Mouse (Mus musculus) adrenal gland, adult 2 months (tissue): ENCODE measurements around the gene Srrm4. TPM values are rescaled to one million over a fixed set of nuclear protein-coding genes. Genes with fewer than 3 reads are reported as not detected.

Experiments
- DNase-seq: peaks from one replicate; pipeline ENCODE4 v3.0.0; 2021
- long read RNA-seq: library from polyadenylated mRNA; stranded (forward); transcript quantifications from one replicate; pipeline ENCODE4 v2.0.0, GENCODE M21; 2021
- polyA plus RNA-seq: library from polyadenylated mRNA; depleted of rRNA; stranded (reverse); fragments of >200 nt; gene quantifications from 2 replicates; pipeline ENCODE4 v1.2.3, GENCODE M21; 2012; rRNA removed
- total RNA-seq, 2 experiments: library from RNA; stranded (reverse); gene quantifications; 2 replicates each; pipeline ENCODE4 v1.2.3; 2021

The Srrm4 gene
- total RNA-seq (1 to 10 TPM; 1.1 to 1.4 TPM), polyA plus RNA-seq (1.2 and 1.9 TPM in 2 replicates)
- long read RNA-seq: 0 reads

DNA sequence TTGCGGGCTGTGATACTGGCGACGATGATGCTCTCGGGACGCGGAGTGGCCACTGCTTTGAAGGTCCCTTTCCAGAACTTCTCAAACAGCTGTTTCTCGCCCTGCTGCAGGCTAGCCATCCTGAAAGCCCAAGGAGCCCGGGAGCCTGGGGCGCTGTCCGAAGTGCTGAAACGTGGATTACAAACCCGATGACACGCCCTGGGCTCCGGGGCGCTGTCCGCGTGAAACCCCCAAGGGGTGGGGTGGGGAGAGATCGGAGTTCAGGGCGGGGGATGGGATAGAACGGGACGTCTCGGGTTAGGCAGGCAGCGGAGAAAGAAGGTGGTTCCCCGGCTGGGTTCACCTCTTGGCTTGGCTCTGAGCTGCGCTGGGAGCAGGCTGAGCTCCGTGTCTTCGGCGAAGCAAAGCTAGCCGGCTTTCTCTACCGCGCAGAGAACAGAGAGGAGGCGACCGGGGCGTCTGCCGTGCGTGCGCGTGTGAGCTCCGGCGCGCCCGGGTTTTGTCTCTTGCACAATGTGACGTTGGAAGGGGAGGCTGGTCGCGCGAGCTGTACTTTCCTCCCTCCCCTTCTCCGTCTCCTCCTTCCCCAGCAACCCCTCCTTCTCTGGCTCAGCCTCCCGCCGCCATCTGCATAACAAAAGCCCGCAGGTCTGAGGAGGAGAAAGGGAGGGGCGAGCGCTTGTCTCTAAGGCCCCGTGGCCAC, at the start of gene Srrm4:
TSS of gene Srrm4 (minus strand) at position 472 of the 703 bp plus-strand sequence.
- peak; percentile 77 for DNase-seq

DNA sequence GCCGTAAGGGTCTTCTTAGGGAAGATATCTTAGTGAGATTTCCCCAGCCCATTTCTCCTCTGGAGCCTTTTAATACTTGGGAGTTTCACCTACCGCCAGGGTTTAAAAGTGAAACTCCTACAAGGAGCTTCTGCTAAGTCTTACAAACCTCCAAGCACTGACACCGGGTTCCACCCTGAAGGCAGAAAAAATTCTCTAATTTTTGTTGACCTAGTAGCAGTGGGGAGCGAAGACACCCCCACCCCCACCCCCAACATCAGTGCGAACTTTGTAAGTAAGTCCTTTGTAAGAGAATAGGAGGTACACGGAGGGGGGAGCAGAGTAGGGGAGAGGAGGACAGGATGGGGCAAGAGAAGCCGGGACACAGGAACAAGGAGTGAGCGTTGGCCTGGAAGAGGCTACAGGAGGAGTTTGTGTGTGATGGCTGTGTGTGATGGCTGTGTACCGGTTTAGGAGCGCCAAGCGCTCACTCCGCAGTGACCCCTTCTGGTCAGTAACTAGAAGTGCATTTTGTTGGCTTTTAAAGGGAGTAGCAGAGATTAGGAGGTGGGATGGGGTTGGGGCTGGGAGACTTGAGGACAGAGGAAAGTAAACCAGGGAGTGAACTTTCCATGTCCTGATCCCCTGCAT, 1.3 kb upstream of the Srrm4 start:
- no peak for DNase-seq

DNA sequence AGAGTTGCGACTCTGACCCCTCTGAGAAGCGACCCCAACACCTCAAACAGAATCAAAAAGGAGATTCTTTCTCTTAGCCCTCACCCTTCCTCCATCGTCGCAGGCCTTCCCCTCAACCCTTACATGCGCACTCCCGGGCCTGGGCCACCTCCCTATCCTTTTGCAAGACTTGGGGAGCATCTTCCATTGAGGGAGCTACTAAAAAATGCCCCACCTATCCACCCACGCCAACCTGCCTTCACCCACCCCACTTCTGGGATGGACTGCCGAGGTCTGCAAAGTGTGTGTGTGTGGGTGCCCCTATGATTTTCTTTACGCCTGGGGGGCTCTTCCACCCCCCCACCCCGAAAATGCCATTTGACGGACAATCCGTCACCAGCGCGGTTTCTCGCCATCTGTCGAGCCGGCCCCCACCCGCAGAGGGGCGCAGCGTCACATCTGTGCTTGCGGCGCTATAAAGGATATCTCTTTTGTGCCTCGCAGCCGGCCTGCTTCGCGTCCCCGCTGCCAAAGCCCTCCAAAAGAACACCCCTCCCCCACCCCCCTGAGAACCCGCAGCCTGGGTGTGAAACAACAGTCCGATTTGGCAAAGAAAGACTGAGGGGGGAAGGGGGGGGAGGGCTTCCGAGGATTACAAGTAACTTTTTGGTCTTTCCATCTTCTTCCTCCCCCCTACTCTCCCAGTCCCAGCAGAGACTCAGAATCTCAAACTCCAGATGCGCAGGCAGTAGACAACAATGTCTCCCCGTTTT, 608 bp upstream of the Srrm4 start:
- DNase-seq: no peak

DNA sequence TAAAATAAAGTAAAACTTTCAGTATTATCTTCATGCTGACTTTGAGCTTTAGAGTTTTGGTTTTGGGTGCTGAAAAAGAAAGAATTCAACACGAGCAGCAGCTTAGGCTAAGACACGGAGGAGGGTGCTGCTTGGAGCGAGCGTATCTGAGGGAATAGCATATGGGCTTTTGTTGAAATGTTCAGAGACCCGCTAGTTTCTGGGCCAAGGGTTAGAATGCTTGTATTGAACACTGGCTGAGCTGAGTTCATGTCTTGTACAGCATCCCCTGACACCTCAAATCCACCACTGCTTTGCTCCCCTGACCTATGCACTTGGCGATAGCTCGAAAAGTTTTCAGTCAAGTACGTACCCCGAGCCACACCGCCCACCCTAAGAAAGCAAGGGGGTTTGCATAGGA, 919 bp downstream of the Srrm4 start:
- no peak for DNase-seq

DNA sequence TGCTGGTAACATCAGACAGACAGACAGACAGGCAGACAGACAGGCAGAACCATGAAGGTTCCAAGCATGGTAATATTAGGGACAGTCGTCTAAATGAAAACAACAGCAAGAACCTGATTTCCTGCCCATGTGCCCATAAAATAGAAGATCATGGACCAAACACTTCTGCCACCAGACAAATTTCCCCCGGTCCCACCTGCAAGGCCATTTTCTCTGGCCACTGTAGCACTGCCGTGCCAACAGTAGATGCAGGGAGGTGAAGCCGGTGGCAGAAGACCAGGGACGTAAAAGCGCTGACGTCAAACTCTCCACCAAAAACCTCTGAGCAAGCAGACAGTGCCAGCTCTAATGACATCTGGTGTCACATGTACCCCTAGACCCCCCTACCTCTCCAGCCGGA, 2.0 kb downstream of the Srrm4 start:
- no peak for DNase-seq

DNA sequence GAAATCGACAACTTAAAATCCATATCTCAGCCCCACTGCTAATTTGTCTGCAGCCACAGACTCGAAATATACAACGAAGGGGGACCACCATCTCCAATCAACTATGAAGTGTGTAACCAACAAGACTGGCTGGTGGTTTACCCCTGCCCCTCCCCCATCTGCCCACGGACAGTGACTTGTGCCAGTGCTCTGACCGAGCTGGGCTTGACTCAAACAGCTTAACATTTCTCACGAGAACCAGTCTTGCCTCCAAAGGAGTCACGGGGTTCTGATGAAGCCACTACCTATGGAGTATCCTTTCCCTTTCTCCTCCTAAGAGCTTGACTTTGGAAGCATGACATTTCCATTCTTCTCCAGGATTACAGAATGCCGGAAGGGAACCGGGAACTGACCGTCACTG, 2.8 kb downstream of the Srrm4 start:
- no peak for DNase-seq

DNA sequence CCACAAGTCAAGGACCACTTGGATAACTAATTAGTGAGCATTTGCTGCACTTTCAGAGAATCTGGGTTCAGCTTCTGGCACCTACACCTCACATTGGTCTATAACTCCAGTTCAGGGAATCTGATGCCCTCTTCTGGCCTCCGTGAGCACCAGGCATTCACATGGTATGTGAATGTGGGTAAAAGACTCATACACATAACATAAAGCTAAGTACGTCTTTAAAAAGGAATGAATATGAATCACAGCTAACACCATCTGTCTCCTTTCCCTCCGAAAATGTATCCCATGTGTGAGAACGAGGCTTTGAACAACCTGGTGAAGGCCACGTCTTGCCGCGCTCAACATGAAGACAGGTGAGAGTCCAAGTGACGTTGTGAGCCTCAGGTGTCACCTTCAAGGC, 12.1 kb downstream of the Srrm4 start:
- DNase-seq: no peak

DNA sequence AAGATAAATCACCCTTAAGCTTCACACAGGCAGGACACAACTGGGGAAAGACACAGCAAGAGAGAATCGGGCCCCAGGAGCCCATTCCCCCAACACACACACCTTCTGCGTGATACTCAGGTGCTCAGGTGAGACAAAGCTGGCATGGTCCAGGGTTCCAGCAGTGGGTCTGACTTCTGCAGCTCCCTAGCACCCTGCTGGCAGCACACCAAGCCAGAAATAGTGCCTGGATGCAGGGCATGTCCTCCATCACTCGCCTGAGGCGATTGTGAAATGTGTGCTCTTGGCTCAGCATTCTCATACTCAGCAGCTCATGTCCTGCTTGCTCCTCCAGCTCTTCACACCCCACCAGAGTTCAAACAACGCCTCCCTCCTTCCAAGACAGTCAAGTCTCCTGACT, 14.5 kb downstream of the Srrm4 start:
- no peak for DNase-seq

DNA sequence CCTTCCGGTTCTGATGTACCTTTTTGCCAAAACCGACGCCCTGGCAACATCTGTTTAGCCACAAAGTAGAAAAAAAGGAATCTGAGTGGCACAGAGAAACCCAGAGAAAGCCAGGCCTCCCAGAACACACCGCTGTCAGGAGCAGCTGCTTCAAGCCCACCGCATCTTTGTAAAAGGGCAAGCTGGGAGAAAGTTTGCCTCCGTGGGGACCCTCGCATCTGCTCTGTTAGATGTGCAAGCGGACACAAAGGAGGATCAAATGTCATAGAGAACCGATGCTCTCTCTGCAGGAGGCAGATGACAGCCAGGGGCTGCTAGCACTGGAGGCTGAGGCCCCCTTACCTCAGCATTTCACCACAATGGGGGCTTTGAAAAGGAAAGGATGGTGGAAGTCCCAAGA, 18.3 kb downstream of the Srrm4 start:
- DNase-seq: no peak

DNA sequence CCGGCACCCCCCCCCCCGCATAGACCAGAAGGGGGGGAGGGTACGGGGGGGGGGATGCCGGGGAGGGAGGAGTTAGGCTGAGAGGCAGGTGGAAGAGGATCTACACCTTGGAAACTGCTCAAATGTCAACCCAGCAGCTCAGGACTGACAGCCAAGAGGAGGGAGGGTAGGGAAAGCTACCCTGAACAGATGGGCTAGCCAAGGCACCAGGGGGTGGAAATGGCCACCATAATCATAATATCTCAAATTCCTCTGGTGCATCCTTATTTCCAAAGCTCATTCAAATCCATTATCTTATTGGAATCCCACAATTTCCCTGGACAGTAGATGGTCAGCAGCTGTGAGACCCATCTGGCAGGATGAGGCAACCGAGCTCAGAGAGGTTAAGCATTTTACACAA, 19.7 kb downstream of the Srrm4 start:
- DNase-seq: no peak

DNA sequence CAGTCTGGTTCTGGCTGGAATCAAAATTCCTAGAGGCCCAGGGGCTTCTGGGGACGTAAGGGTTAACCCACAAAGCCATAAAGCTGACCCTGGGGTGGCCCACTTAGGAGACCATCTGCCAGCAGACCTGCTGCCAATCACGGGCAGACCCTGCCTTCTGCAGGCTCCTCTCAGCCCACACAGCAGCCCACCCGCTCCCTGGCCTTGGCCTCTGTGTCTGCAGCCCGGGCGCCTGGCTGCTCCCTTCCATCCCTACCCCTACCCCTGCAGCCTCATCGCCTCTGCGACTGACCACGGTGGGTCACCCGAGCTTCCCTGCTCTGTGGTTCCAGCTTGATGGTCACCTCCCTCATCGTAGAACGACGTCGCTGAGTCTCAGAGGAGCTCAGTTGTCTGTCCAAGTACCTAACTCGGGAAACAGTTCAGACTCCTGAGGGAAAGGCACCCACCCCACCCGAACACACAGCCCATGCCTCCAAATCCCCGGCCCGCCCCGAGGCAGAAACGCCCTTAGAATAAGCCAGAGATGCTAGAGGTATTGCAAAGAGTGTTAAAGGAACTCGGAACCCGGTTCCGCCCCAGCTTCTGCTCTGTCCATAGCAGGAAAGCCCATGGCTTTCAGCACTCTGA, 20.3 kb downstream of the Srrm4 start:
- no peak for DNase-seq

DNA sequence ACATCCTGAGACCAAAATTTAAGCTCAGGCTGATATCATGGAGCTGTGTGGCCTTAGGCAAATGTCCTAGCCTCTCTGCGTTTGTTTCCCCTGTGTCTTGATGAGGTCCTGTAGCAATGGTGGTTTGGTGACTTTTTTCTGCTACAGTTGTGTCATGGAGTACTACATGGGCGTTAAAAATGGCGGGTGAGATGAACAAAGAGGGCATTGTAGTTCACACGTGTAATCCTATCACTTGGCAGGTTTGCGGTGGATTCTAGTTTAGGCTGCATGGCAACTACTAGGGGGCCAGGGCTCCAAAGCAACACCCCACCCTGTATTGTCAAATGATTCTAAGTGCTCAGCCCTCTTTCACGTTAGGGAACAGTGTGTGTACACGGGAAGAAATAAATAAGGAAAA, 21.1 kb downstream of the Srrm4 start:
- no peak for DNase-seq

DNA sequence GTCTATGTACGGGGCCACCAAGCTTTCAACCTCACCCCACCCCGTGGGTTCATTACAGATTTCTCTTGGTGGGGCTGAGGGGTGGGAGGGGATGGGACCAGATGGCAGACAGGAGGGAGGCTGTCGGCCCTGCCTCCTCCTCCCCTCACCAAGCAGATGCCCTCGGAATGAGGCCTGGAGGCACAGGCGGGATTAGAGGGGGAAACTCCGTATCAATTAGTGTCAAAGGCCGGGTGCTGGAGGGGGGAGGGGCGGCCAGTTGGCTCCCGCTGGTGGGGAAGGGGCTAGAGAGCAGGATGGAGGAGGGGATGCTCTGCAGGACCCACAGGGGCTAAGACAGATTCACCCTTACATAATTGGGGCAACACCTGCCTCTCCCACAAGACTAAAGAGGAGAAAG, 22.0 kb downstream of the Srrm4 start:
- DNase-seq: no peak

DNA sequence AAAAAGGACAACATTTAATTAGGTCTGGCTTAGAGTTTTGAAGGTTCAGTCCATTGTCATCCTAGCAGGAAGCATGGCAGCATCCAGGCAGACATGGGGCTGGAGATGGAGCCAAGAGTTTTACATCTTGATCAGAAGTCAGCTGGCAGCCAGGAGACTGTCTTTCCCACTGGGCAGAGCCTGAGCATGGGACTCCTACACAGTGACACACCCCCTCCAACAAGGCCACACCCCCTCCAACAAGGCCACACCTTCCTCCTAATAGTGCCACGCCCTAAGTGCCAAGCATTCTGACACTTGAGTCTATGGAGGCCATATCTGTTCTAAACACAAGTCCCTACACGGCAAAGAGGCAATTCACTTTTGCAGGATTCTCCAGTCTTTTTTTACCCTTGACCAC, 23.6 kb downstream of the Srrm4 start:
- no peak for DNase-seq

DNA sequence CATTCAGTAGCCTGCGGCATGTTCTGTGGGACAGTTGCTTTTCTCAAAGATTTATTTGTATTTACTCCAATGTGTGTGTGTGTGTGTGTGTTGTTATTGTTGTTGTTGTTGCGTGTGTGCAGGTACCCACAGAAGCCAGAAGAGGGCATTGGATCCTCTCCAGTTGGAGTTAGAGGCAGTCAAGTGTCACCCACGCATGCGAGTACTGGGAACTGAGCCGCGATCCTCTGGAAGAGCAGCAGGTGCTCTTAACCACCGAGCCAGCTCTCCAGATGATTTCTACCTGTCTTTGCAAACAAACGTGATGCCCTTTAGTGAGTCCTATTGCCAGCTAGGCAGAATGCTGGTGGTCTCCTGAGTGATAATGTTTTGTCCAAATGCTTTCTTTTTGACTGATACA, 24.3 kb downstream of the Srrm4 start:
- DNase-seq: no peak

DNA sequence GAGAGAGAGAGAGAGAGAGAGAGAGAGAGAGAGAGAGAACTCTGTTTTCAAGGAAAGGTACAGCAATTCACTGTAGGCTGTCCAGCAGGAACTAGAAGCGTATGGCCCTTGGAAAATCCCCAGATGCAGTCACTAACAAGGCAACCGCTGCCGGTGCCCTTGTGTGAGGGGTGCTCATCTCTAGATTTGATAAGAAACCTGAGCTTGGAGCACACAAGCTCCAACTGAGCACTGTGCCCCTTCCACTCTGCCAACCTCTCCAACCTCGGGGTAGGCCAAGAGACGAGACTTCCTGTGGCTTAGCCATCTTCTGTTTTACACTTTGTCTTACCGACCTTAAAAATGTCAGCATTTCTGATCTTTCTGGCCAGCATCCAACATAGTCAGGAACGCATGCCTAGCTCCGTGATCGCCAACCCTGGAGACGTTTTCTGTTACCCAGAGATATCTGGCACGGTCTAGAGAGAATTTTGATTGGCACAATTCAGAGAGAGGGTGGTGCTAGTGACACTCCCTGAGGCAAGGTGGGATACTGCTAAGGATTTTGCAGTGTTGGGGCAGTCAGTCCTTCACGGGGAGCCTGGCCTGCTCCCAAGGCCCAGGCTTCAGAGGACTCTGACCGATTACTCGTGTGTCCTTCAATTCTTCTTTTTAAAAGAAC, 25.1 kb downstream of the Srrm4 start:
- DNase-seq: peak; percentile 72

DNA sequence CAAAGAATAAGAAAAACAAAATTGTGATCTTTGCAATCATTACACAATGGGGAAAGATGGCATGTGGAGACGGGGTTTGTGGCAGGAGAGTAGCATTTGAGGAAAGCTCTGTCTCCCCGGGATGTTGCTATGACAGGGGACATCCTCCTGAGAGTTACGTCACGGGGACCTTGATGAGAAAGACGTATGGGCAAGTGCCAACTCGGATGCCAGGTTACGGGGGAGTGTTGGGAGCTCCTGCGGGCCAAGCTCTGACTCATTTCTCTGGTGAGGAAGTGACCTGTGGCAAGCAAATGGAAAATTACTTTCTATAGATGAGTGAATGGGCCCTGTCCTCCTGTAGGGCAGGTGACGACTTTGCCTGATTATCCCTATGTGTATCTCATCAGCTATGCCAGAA, 26.0 kb downstream of the Srrm4 start:
- peak; percentile 85 for DNase-seq

DNA sequence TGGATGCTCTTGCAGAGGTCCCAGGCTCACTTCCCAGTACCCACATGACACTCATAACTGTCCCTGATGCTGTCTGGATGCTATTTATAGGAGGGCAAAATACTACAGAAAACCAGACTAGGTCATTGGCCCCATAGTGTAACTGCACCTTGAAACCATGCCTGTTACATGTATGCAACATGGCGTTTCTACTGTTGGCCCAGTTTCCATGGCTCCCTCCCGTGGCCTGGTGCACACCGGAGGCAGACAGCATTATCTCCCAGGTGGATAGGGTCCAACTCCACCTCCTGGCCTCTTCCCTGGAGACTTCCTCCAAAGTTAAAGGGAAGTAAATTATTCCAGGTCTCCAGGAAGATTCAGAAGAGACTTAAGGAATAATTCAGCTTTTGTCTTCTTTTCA, 27.2 kb downstream of the Srrm4 start:
- DNase-seq: no peak

DNA sequence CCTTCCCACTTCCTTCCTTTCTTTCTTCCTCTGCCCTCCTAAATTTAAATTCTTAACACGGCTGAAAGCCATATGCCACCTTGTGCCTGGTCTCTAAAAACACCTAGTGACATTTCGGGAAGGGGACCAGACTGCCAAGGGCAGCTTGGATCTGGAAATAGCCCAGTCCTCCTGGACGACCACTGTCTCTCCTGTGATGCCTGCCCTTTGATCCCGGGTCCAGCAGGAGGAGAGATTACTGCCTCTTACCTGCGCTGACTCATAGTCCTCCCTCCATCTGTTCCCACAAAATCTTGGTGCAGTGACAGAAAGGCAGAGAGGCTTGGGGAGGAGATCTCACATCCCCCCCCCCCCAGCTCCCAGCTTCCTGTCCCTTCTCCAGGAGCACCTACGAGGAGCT, 27.9 kb downstream of the Srrm4 start:
- DNase-seq: no peak

DNA sequence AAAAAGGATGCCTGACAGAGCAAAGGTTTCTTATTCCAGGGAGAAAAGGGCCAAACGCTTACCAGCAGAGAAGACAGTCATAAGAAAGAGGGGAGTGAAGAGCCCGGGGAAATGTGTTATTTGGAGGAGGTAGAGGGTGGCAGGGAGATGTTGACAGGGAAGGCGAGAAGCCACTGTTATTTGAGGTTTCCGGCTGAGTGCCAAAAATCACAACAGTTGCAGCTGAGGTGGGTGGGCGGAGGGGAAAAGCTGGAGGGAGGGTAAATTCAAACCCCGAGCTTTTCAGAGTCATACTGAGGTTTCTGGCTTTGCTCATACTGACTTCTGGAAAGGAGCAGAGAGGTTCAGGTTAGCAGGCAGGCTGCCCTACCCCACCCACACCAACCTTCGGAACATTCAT, 32.5 kb downstream of the Srrm4 start:
- no peak for DNase-seq

DNA sequence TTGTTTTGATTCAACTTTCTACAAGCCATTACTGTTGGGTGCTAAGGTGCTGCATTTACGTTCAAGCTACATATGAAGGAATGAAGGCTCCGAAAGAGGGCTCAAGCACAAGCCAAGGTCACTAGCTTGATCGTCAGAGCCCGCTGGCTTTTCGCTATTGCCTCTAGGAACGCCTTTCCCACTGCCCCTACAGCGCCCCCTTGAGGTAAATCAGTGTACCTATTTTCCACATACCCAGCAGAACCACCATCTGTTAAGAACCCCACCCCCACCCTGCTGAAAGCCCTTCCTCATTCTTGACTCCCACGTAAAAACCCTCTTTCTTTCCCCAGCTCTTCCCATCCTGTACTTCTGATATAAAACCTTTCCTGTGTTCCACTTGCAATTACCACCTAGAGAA, 35.0 kb downstream of the Srrm4 start:
- no peak for DNase-seq

DNA sequence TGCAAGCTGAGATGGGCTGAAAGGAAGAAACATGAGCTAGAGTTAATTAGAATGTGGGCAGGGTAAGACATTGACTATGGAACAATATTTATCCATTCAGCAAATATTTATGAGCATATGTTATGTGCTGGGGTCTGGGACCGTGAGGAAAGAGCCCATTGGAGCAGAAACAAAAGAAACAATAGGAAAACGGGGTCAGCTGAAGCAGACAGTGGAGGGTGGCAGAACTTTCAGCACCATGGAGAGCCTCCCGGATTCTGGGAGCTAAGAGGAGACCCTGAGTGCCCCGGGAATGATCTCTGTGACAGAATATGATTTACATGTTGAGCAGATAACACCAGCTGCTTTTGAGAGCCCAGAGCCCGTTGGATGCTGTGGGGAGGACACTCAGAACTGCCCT, 37.7 kb downstream of the Srrm4 start:
- DNase-seq: no peak
